Mouse (Mus musculus) heart, adult 9 months (tissue): ENCODE measurements around the gene Creb3l4.
"Not testable (repeated sequence)": the region's sequence is repeated elsewhere in the genome, so short reads cannot be mapped to it uniquely, and the experiment has no call there.

Experiments
- DNase-seq, 2 experiments: peaks; one replicate each; pipeline ENCODE4 v3.0.0; 2022; ENCODE audit warnings: low spot score in 2 of 2

The Creb3l4 gene

GRCm38 (mm10) chr3:90265034-90265931 lies 22.0 kb upstream of the Creb3l4 start, which contains the start of gene Dennd4b:
Dennd4b (plus strand) TSS chr3:90265185.
- DNase-seq = peak; percentile 93 to 95

GRCm38 (mm10) chr3:90264687-90265033 lies 21.3 kb upstream of the Creb3l4 start:
- no peak for DNase-seq

GRCm38 (mm10) chr3:90263121-90263771 lies 19.9 kb upstream of the Creb3l4 start:
- no peak for DNase-seq

- DNase-seq = no peak
These were observed 15.2 kb upstream of the Creb3l4 start for GRCm38 (mm10) chr3:90258521-90258920.

GRCm38 (mm10) chr3:90256731-90257530 lies 13.6 kb upstream of the Creb3l4 start:
- no peak for DNase-seq

- DNase-seq = no peak
These were observed 12.6 kb upstream of the Creb3l4 start for GRCm38 (mm10) chr3:90255784-90256353.

- no peak for DNase-seq
These were observed 11.9 kb upstream of the Creb3l4 start for GRCm38 (mm10) chr3:90255194-90255565.

GRCm38 (mm10) chr3:90254419-90255193 lies 11.3 kb upstream of the Creb3l4 start:
- DNase-seq = no peak

- peak; percentile 97 to 98 for DNase-seq
These were observed 10.5 kb upstream of the Creb3l4 start, which contains the start of gene Crtc2 for GRCm38 (mm10) chr3:90253653-90254418. Crtc2 (plus strand) TSS chr3:90254163.

- not testable (repeated sequence) for DNase-seq
These were observed 9.9 kb upstream of the Creb3l4 start for GRCm38 (mm10) chr3:90253174-90253573.

GRCm38 (mm10) chr3:90252659-90253058 lies 9.3 kb upstream of the Creb3l4 start:
- not testable (repeated sequence) for DNase-seq

GRCm38 (mm10) chr3:90251731-90252226 lies 8.5 kb upstream of the Creb3l4 start:
- not testable (repeated sequence) for DNase-seq

GRCm38 (mm10) chr3:90250791-90251190 lies 7.5 kb upstream of the Creb3l4 start:
- DNase-seq = no peak

- DNase-seq = peak; percentile 56 to 65
These were observed 5.4 kb upstream of the Creb3l4 start for GRCm38 (mm10) chr3:90248746-90249100.

- peak; percentile 96 to 97 for DNase-seq
These were observed 4.8 kb upstream of the Creb3l4 start, which contains the start of gene Slc39a1 for GRCm38 (mm10) chr3:90247960-90248745. Slc39a1 (plus strand) TSS chr3:90248172.

- no peak for DNase-seq
These were observed 4.3 kb upstream of the Creb3l4 start for GRCm38 (mm10) chr3:90247630-90247959.

- no peak for DNase-seq
These were observed 2.1 kb upstream of the Creb3l4 start for GRCm38 (mm10) chr3:90245406-90245805.

- no peak for DNase-seq
These were observed 1.5 kb downstream of the Creb3l4 start for GRCm38 (mm10) chr3:90241669-90242358.

- DNase-seq = no peak
These were observed 2.1 kb downstream of the Creb3l4 start for GRCm38 (mm10) chr3:90241251-90241650.
